Mouse (Mus musculus) frontal cortex, adult (tissue): ENCODE data around the gene Draxin.
"Not testable (repeated sequence)": the region's sequence is repeated elsewhere in the genome, so short reads cannot be mapped to it uniquely, and the experiment has no call there.

ENCODE experiments used
- ATAC-seq: cut with Nextera tagmentation; 2 replicates; pipeline ENCODE4 v1.9.2; 2017; ENCODE audit warnings: mild to moderate bottlenecking, moderate library complexity, mixed read lengths; ENCODE audit not compliant: low TSS enrichment

Draxin gene

GRCm38 (mm10) chr4:148056246-148056645 is 74.3 kb downstream of the Draxin start:
- no peak for ATAC-seq

- ATAC-seq, result no peak
These were observed 75.4 kb downstream of the Draxin start for GRCm38 (mm10) chr4:148054961-148055695.

DNA sequence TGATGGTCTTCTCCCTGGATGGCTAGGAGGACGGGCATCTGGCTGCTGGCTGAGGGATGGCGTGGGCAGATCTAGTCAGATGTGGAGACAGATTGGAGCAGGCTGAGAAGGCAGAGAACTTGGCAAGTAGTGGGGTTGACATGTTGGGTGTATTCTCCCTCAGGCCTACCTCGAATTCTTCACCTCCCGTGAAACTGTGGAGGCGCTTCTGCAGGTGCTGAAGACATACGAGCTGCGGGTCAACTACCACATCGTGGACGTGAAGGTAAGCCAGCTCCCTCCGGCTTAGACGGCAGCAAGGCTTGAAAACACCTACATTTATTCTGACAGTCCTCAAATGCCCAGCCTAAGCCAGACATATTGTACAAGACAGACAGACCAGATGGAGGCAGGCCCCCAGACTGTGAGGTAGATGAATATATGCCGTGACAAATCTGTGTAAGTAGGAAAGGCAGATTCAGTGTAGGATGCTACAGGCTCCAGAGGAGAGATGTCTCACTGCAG is 77.0 kb downstream of the Draxin start:
- peak; percentile 81 for ATAC-seq

DNA sequence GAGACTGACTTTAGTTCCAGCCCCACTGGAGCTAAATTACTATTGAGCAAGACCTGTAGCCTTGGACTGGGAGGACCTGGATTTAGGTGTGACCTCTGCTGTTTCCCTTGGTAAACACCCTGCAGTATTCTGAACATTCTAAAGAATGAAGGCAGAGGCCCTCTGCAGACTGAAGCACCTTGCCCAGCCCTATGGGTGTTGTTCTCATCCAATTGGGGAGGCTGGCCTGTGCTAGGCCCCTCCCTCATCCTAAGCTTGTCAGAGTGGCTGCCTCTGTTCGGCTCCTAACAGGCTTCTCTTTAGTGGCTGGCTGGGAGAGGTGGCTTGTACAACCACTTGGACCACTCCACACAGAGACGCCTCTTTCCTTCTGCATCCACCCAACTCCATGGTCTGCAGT is 77.5 kb downstream of the Draxin start:
- peak; percentile 29; the same call in 1 of the 2 replicates for ATAC-seq

DNA sequence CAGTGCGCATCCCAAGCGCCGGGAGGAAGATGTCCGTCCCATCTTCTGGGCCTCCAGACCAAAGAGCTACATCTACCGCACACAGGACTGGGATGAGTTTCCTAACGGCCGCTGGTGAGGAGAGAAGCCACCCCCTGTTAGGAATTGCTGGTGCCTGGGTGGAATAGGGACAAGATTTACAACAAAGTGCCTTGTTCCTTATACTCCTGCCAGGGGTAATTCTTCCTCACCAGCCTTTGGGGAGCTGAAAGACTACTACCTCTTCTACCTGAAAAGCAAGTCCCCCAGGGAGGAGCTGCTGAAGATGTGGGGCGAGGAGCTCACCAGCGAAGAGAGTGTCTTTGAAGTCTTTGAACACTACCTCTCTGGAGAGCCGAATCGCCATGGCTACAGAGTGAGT is 78.6 kb downstream of the Draxin start:
- ATAC-seq, result no peak

GRCm38 (mm10) chr4:148051046-148051776 is 79.3 kb downstream of the Draxin start:
- ATAC-seq, result no peak

DNA sequence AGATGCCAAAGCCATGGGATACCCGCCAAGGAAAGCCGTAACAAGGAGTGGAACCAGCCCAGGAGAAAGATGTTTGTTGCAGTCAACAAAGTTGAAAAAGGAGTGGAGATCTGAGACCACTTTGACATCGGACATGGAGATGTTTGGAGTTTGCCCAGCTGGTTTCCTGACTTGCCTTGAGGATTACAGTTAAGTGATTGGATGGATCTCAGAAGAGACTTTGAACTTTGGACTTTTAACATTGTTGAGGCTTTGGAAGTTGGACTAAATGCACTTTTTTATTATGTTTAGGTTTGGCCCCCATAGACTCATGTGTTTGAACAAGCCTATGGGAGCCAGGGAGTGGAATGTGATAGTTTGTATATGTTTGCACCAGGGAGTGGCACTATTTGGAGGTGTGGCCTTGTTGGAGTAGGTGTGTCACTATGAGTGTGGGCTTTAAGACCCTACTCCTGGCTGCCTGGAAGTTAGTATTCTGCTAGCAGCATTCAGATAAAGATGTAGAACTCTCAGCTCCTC is 80.0 kb downstream of the Draxin start:
- not testable (repeated sequence) for ATAC-seq
